Mouse (Mus musculus): ENCODE measurements around the gene Slc15a3.

- TF ChIP-seq MAFK (IDR thresholded peaks at IDR 0.05; ENCODE audit: insufficient read depth, low read depth, low read length) (no peak), HCFC1 (IDR thresholded peaks at IDR 0.05; ENCODE audit: borderline replicate concordance, insufficient read depth, low read length) (no peak)
These were observed 29.8 kb downstream of the Slc15a3 start for GRCm38 (mm10) chr19:10869241-10869885.
